Mouse (Mus musculus) left cerebral cortex, postnatal 25 days (tissue): ENCODE measurements at regions not wholly inside any gene's neighbourhood (a gene's known extent, or its start where the extent isn't known, plus 50 kb on each side); places are given as distances from the start of the nearest gene placed in this dataset.

Experiments
- DNase-seq, 2 experiments: peaks; one replicate each; pipeline ENCODE4 v3.0.0; 2022; ENCODE audit warnings: low spot score in 2 of 2, mixed read lengths in 1 of 2
- intact Hi-C: fragments of 180-260 bp; cut with DNase I; formaldehyde crosslinking; loops from one replicate; pipeline ENCODE4 v1.15.1; 2025

- intact Hi-C loops, result no loop called here
Observed at GRCm38 (mm10) chr3:147531608-147532180, 679.5 kb downstream of the Ttll7 start.

More at GRCm38 (mm10) chr3:147531608-147532180, 679.5 kb downstream of the Ttll7 start:
- no peak for DNase-seq
